ENCODE assay signal across 19 mouse cellular contexts in genomic region chr2:154696660-154697059, GRCm38 (mm10).
"Had no signal": no experiment of that assay in that cellular context is flagged by ENCODE, and none has a peak within 500 bp of the region (broad histone marks: within the 10 kb centered on the region; RNA-seq: fewer than 3 reads in every experiment).

No protein-coding gene starts in this region.

- H3K27me3 ChIP-seq: lung, embryonic 15.5 days; midbrain, embryonic 13.5 days; neural tube, embryonic 12.5 days; neural tube, embryonic 15.5 days; stomach, embryonic 15.5 days had no signal

- ATAC-seq: midbrain, embryonic 13.5 days had no signal

- H3K4me3 ChIP-seq: left cerebral cortex, adult 2 months; lung, embryonic 15.5 days; midbrain, embryonic 13.5 days; neural tube, embryonic 12.5 days; neural tube, embryonic 15.5 days; stomach, embryonic 15.5 days had no signal

- H3K9ac ChIP-seq: liver, embryonic 14.5 days; lung, embryonic 15.5 days; midbrain, embryonic 13.5 days; neural tube, embryonic 12.5 days; neural tube, embryonic 15.5 days; stomach, embryonic 15.5 days had no signal

- H3K4me1 ChIP-seq: lung, embryonic 15.5 days; midbrain, embryonic 13.5 days; neural tube, embryonic 12.5 days; neural tube, embryonic 15.5 days had no signal

- DNase-seq: kidney, adult 18-20 months; kidney, adult 9 months; kidney, postnatal 14 days; kidney, postnatal 4 days; layer of hippocampus, postnatal 36 days; lung, adult 18-20 months; lung, postnatal 14 days; lung, postnatal 4 days; retina, postnatal 1 day; right cerebral cortex, postnatal 25 days; spleen, adult 18-20 months; thymus, postnatal 36 days had no signal

- H3K9me3 ChIP-seq: lung, embryonic 15.5 days; midbrain, embryonic 13.5 days; neural tube, embryonic 12.5 days; neural tube, embryonic 15.5 days; stomach, embryonic 15.5 days had no signal

- H3K4me2 ChIP-seq: lung, embryonic 15.5 days; midbrain, embryonic 13.5 days; neural tube, embryonic 12.5 days; neural tube, embryonic 15.5 days; stomach, embryonic 15.5 days had no signal

- H3K27ac ChIP-seq: left cerebral cortex, adult 2 months; liver, embryonic 14.5 days; lung, embryonic 15.5 days; midbrain, embryonic 13.5 days; neural tube, embryonic 12.5 days; neural tube, embryonic 15.5 days; stomach, embryonic 15.5 days had no signal
